Mouse (Mus musculus): ENCODE measurements at regions not wholly inside any gene's neighbourhood (a gene's known extent, or its start where the extent isn't known, plus 50 kb on each side); places are given as distances from the start of the nearest gene placed in this dataset.

- no peaks in the 10 kb centered on the region for H3K36me3 ChIP-seq (ENCODE audit: insufficient read depth, low read length)
- no peak overlapping the region for H3K4me3 ChIP-seq (replicated peaks; ENCODE audit: low read length)
- H3K4me1 ChIP-seq (replicated peaks; ENCODE audit: low read depth, low read length) = no peaks in the 10 kb centered on the region
- no peak for TF ChIP-seq NANOG (IDR thresholded peaks at IDR 0.05; ENCODE audit: borderline replicate concordance, low read length)
- no peak for TF ChIP-seq CTCF (conservative IDR thresholded peaks at IDR 0.05; ENCODE audit: low read length)
- no peak for TF ChIP-seq POU5F1 (IDR thresholded peaks at IDR 0.05; ENCODE audit: borderline replicate concordance, low read length)
- H3K9me3 ChIP-seq (ENCODE audit: low read length) = no peaks in the 10 kb centered on the region
- H3K27me3 ChIP-seq (ENCODE audit: insufficient read depth, low read length) = no peaks in the 10 kb centered on the region
Measured at GRCm38 (mm10) chr2:22105150-22105549, 122.2 kb upstream of the Myo3a start.

DNA sequence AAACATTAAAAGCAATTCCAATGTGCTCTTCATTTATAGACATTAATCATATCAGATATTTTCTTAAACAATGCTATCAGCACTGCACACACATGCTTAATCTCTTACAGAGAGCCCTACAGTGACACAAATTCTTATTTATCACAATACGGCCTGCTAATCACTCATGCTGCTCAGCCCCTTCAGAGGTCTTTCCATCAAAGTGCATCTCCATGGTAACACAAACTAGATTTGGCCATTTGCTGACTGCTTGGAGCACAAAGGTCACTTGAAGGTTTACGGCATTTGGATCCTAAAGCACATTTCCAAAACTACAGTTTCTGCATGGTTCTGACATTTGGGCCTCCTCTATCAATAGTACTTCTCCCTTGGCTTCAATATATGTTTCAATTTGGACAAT, 77.6 kb upstream of the Myo3a start:
- H3K27me3 ChIP-seq (ENCODE audit: insufficient read depth, low read length) = no peaks in the 10 kb centered on the region
- TF ChIP-seq POU5F1 (IDR thresholded peaks at IDR 0.05; ENCODE audit: borderline replicate concordance, low read length) (no peak), NANOG (IDR thresholded peaks at IDR 0.05; ENCODE audit: borderline replicate concordance, low read length) (no peak), CTCF (conservative IDR thresholded peaks at IDR 0.05; ENCODE audit: low read length) (no peak)

DNA sequence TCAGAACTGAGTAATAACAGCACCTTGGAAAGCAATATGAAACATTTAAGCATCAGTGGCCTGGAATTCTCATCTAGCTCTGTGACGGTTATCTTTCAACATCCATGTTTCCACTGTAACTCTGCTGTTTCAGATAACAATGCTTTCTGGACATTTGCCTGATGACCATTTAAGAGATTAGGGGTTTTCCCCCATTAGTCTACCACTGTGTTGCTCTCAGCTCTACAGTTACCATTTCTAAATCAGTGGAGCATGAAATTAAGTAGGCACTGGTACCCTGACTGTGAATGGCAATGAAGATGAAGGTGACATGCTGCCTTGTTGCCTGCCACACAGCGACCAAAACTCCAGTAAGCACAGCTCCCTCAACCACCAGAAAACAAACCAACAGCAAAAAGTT, 70.7 kb upstream of the Myo3a start:
- H3K4me1 ChIP-seq (replicated peaks; ENCODE audit: low read depth, low read length) = no peaks in the 10 kb centered on the region
- TF ChIP-seq NANOG (IDR thresholded peaks at IDR 0.05; ENCODE audit: borderline replicate concordance, low read length) (no peak), POU5F1 (IDR thresholded peaks at IDR 0.05; ENCODE audit: borderline replicate concordance, low read length) (no peak), CTCF (conservative IDR thresholded peaks at IDR 0.05; ENCODE audit: low read length) (no peak)
- H3K9me3 ChIP-seq (ENCODE audit: low read length) = no peaks in the 10 kb centered on the region
- no peak overlapping the region for H3K4me3 ChIP-seq (replicated peaks; ENCODE audit: low read length)
- no peaks in the 10 kb centered on the region for H3K27me3 ChIP-seq (ENCODE audit: insufficient read depth, low read length)
- H3K36me3 ChIP-seq (ENCODE audit: insufficient read depth, low read length) = no peaks in the 10 kb centered on the region

More for the DNA sequence above, 77.6 kb upstream of the Myo3a start:
- no peak overlapping the region for H3K4me3 ChIP-seq (replicated peaks; ENCODE audit: low read length)
- H3K9me3 ChIP-seq (ENCODE audit: low read length) = no peaks in the 10 kb centered on the region
- H3K36me3 ChIP-seq (ENCODE audit: insufficient read depth, low read length) = no peaks in the 10 kb centered on the region
- H3K4me1 ChIP-seq (replicated peaks; ENCODE audit: low read depth, low read length) = no peaks in the 10 kb centered on the region

DNA sequence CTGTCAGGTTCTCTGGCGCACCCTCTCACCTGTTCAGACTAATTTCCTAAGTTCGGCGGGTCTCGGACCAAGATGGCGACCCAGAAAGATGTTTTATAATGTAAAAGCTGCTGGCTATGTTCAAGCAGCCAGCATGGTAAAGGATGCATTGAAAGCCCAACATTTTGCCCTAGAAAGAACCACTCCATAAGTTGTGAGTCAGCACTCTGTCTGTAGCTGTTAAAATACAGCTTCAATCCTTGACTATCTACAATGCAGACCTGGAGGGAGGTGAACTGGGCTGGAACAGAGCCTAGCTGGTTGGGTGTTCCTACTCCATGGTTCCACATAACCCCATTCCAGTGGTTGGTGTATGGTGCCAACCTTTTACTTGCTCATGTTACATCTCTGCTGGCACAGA, 61.9 kb upstream of the Myo3a start:
- Histone ChIP-seq H3K27me3 (ENCODE audit: insufficient read depth, low read length) (no peaks in the 10 kb centered on the region), H3K36me3 (ENCODE audit: insufficient read depth, low read length) (no peaks in the 10 kb centered on the region), H3K4me1 (replicated peaks; ENCODE audit: low read depth, low read length) (no peaks in the 10 kb centered on the region), H3K4me3 (replicated peaks; ENCODE audit: low read length) (no peak overlapping the region; the same call in 1 of the 2 replicates), H3K9me3 (ENCODE audit: low read length) (peaks cover 40% of the 10 kb centered on the region)
- no peak for TF ChIP-seq NANOG (IDR thresholded peaks at IDR 0.05; ENCODE audit: borderline replicate concordance, low read length)
- no peak for TF ChIP-seq CTCF (conservative IDR thresholded peaks at IDR 0.05; ENCODE audit: low read length)
- TF ChIP-seq POU5F1 (IDR thresholded peaks at IDR 0.05; ENCODE audit: borderline replicate concordance, low read length) = no peak

- Histone ChIP-seq H3K27me3 (ENCODE audit: insufficient read depth, low read length) (no peaks in the 10 kb centered on the region), H3K9me3 (ENCODE audit: low read length) (peaks cover 43% of the 10 kb centered on the region), H3K4me3 (replicated peaks; ENCODE audit: low read length) (no peak overlapping the region), H3K4me1 (replicated peaks; ENCODE audit: low read depth, low read length) (no peaks in the 10 kb centered on the region), H3K36me3 (ENCODE audit: insufficient read depth, low read length) (no peaks in the 10 kb centered on the region)
- TF ChIP-seq CTCF (conservative IDR thresholded peaks at IDR 0.05; ENCODE audit: low read length) (no peak), POU5F1 (IDR thresholded peaks at IDR 0.05; ENCODE audit: borderline replicate concordance, low read length) (no peak), NANOG (IDR thresholded peaks at IDR 0.05; ENCODE audit: borderline replicate concordance, low read length) (no peak)
Measured at GRCm38 (mm10) chr2:22165919-22166318, 61.4 kb upstream of the Myo3a start.
